Mouse (Mus musculus): ENCODE measurements at regions not wholly inside any gene's neighbourhood (a gene's known extent, or its start where the extent isn't known, plus 50 kb on each side); places are given as distances from the start of the nearest gene placed in this dataset.
A peak's percentile ranks its signal among the peaks of the same experiment; 100 is the strongest.

GRCm38 (mm10) chr9:122569511-122570455 is 177.4 kb upstream of the Topaz1 start:
- Histone ChIP-seq H3K27ac (no peak overlapping the region), H3K36me3 (no peaks in the 10 kb centered on the region), H3K4me2 (replicated peaks) (peak overlapping the region; percentile 89), H3K27me3 (peaks cover 90% of the 10 kb centered on the region), H3K4me1 (peaks cover 33% of the 10 kb centered on the region), H3K9me3 (no peaks in the 10 kb centered on the region), H3K9ac (peak overlapping the region; percentile 45), H3K4me3 (peak overlapping the region; percentile 48)
- under 1% methylated on average over 48 of the region's 48 CpGs for WGBS
- ATAC-seq (ENCODE audit: low FRiP score, low read depth): no peak

GRCm38 (mm10) chr9:122571001-122571400 is 176.1 kb upstream of the Topaz1 start:
- WGBS: 5% methylated on average over 10 of the region's 10 CpGs
- H3K4me2 ChIP-seq (replicated peaks): peak overlapping the region; percentile 92; the same call in 1 of the 2 replicates
- no peaks in the 10 kb centered on the region for H3K9me3 ChIP-seq
- no peak overlapping the region for H3K9ac ChIP-seq
- ATAC-seq (ENCODE audit: low FRiP score, low read depth): no peak
- H3K27me3 ChIP-seq: peaks cover 96% of the 10 kb centered on the region
- H3K36me3 ChIP-seq: no peaks in the 10 kb centered on the region
- H3K4me3 ChIP-seq: 0 out of 2 replicates have a peak overlapping the region, but pooled peaks have one; percentile 56
- H3K4me1 ChIP-seq: peaks cover 33% of the 10 kb centered on the region
- H3K27ac ChIP-seq: no peak overlapping the region

GRCm38 (mm10) chr9:122571402-122572059 is 175.6 kb upstream of the Topaz1 start:
- no peak overlapping the region for H3K27ac ChIP-seq
- peak overlapping the region; percentile 56 for H3K4me3 ChIP-seq
- H3K36me3 ChIP-seq: no peaks in the 10 kb centered on the region
- H3K4me1 ChIP-seq: peaks cover 33% of the 10 kb centered on the region
- ATAC-seq (ENCODE audit: low FRiP score, low read depth): peak; percentile 35
- H3K27me3 ChIP-seq: peaks cover 99% of the 10 kb centered on the region
- peak overlapping the region; percentile 92 for H3K4me2 ChIP-seq (replicated peaks)
- WGBS: under 1% methylated on average over 37 of the region's 37 CpGs
- no peak overlapping the region for H3K9ac ChIP-seq
- H3K9me3 ChIP-seq: no peaks in the 10 kb centered on the region

- ATAC-seq (ENCODE audit: low FRiP score, low read depth): peak; percentile 83
- Histone ChIP-seq H3K27ac (no peak overlapping the region), H3K4me1 (peaks cover 33% of the 10 kb centered on the region), H3K4me2 (replicated peaks) (peak overlapping the region; percentile 92), H3K36me3 (no peaks in the 10 kb centered on the region), H3K9me3 (0 out of 2 replicates have a peak, but pooled peaks cover 1% of the 10 kb centered on the region), H3K27me3 (peaks cover 99% of the 10 kb centered on the region), H3K4me3 (peak overlapping the region; percentile 56), H3K9ac (peak overlapping the region; percentile 54)
- WGBS: 1% methylated on average over 42 of the region's 68 CpGs
Measured at GRCm38 (mm10) chr9:122572060-122572835, 174.9 kb upstream of the Topaz1 start.

- no peak overlapping the region for H3K27ac ChIP-seq
- peak overlapping the region; percentile 54 for H3K9ac ChIP-seq
- peaks cover 33% of the 10 kb centered on the region for H3K4me1 ChIP-seq
- H3K9me3 ChIP-seq: 0 out of 2 replicates have a peak, but pooled peaks cover 4% of the 10 kb centered on the region
- H3K27me3 ChIP-seq: peaks cover 96% of the 10 kb centered on the region
- peak overlapping the region; percentile 92 for H3K4me2 ChIP-seq (replicated peaks)
- no peaks in the 10 kb centered on the region for H3K36me3 ChIP-seq
- H3K4me3 ChIP-seq: peak overlapping the region; percentile 56
- WGBS: 1% methylated on average over 13 of the region's 13 CpGs
- no peak for ATAC-seq (ENCODE audit: low FRiP score, low read depth)
Measured at GRCm38 (mm10) chr9:122572836-122573267, 174.3 kb upstream of the Topaz1 start.

- no peaks in the 10 kb centered on the region for H3K36me3 ChIP-seq
- no peaks in the 10 kb centered on the region for H3K4me1 ChIP-seq
Measured at GRCm38 (mm10) chr9:122585228-122585627, 161.9 kb upstream of the Topaz1 start.

GRCm38 (mm10) chr9:122586421-122586820 is 160.7 kb upstream of the Topaz1 start:
- Histone ChIP-seq H3K27ac (no peak overlapping the region), H3K4me1 (0 out of 2 replicates have a peak, but pooled peaks cover 2% of the 10 kb centered on the region), H3K36me3 (no peaks in the 10 kb centered on the region), H3K27me3 (peaks cover 8% of the 10 kb centered on the region; the same call in 1 of the 2 replicates), H3K4me3 (no peak overlapping the region), H3K9me3 (no peaks in the 10 kb centered on the region), H3K4me2 (replicated peaks) (no peak overlapping the region), H3K9ac (no peak overlapping the region)
- ATAC-seq (ENCODE audit: low FRiP score, low read depth): no peak
- WGBS: 75% methylated on average over 6 of the region's 6 CpGs

More at GRCm38 (mm10) chr9:122585228-122585627, 161.9 kb upstream of the Topaz1 start:
- Histone ChIP-seq H3K4me2 (replicated peaks) (no peak overlapping the region), H3K4me3 (no peak overlapping the region), H3K27me3 (0 out of 2 replicates have a peak, but pooled peaks cover 3% of the 10 kb centered on the region), H3K27ac (no peak overlapping the region), H3K9me3 (no peaks in the 10 kb centered on the region), H3K9ac (no peak overlapping the region)
- WGBS: 76% methylated on average over 8 of the region's 8 CpGs
- no peak for ATAC-seq (ENCODE audit: low FRiP score, low read depth)

- Histone ChIP-seq H3K9ac (no peak overlapping the region), H3K4me1 (0 out of 2 replicates have a peak, but pooled peaks cover 2% of the 10 kb centered on the region), H3K9me3 (no peaks in the 10 kb centered on the region), H3K27ac (no peak overlapping the region), H3K36me3 (no peaks in the 10 kb centered on the region), H3K4me3 (no peak overlapping the region), H3K27me3 (peaks cover 8% of the 10 kb centered on the region; the same call in 1 of the 2 replicates), H3K4me2 (replicated peaks) (no peak overlapping the region)
- 56% methylated on average over 5 of the region's 5 CpGs for WGBS
- ATAC-seq (ENCODE audit: low FRiP score, low read depth): no peak
Measured at GRCm38 (mm10) chr9:122586986-122587385, 160.2 kb upstream of the Topaz1 start.

- no peaks in the 10 kb centered on the region for H3K9me3 ChIP-seq
- no peak for ATAC-seq (ENCODE audit: low FRiP score, low read depth)
- no peak overlapping the region for H3K27ac ChIP-seq
- no peaks in the 10 kb centered on the region for H3K36me3 ChIP-seq
- H3K4me3 ChIP-seq: no peak overlapping the region
- peaks cover 11% of the 10 kb centered on the region; the same call in 1 of the 2 replicates for H3K27me3 ChIP-seq
- H3K4me1 ChIP-seq: peaks cover 6% of the 10 kb centered on the region
- no peak overlapping the region for H3K9ac ChIP-seq
- H3K4me2 ChIP-seq (replicated peaks): no peak overlapping the region
- 75% methylated on average over 8 of the region's 8 CpGs for WGBS
Measured at GRCm38 (mm10) chr9:122588246-122588645, 158.9 kb upstream of the Topaz1 start.

GRCm38 (mm10) chr9:122592820-122593615 is 154.1 kb upstream of the Topaz1 start:
- Histone ChIP-seq H3K4me2 (replicated peaks) (peak overlapping the region; percentile 14; the same call in 1 of the 2 replicates), H3K27ac (0 out of 2 replicates have a peak overlapping the region, but pooled peaks have one; percentile 22), H3K9ac (no peak overlapping the region), H3K4me1 (peaks cover 25% of the 10 kb centered on the region), H3K4me3 (no peak overlapping the region), H3K27me3 (peaks cover 50% of the 10 kb centered on the region), H3K36me3 (no peaks in the 10 kb centered on the region), H3K9me3 (no peaks in the 10 kb centered on the region)
- peak; percentile 51; the same call in 1 of the 2 replicates for ATAC-seq (ENCODE audit: low FRiP score, low read depth)
- WGBS: 16% methylated on average over 7 of the region's 7 CpGs

All from limb, embryonic 13.5 days (tissue).